Mouse (Mus musculus): ENCODE results near the gene Irak3.

DNA sequence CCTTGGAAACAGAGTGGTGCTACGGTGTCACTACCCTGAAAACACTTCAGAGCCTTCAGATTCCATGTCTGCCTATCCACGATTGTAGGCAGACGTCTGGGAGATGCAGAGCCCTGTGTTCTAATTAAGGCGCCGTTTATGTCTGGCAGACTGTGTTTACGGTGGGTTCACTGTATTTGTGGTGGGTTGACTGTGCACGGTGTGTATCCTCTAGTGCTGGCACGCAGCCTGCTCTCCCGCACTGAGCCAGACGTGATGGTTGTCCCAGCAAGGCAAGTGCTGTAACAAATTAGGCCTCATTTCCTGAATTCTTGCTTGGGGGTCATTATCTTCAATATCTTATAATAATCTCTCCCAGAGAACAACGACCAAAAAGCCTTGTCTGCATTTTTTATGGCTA lies 68.2 kb downstream of the Irak3 start:
- TF ChIP-seq POLR2A (IDR thresholded peaks at IDR 0.05; ENCODE audit: low read depth, low read length), result no peak
- no peak for TF ChIP-seq CTCF (IDR thresholded peaks at IDR 0.05; ENCODE audit: extremely low read depth, insufficient read depth, insufficient read length, insufficient replicate concordance)

Measured in spleen, adult 2 months (tissue).